Mouse (Mus musculus): Measurements from ENCODE around the gene Gpx8.

DNA sequence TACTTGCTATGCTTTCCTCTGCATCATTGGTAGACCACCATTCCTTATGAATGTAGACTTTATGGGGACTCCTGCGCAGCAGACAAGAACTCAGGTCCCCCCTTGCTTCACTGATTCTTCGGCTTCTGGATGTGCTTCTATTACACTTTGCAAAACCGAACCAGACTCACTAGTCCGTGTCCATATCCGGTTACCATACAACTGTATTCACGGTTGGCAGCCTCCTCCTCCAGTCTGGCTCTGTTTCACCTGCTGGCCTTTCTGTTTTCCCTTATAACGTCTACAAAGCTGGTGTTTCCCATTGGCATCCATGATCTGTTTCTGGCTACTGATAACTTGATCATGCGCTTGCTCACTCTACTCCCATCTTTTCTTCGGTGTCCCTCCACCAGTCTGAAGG, 18.3 kb upstream of the Gpx8 start:
- no peak for TF ChIP-seq CTCF (IDR thresholded peaks at IDR 0.05; ENCODE audit: insufficient read depth, low read depth, low read length)
- TF ChIP-seq POLR2A (IDR thresholded peaks at IDR 0.05; ENCODE audit: insufficient read depth, low read depth, low read length) = no peak

Measured in olfactory bulb, adult 2 months (tissue).